Mouse (Mus musculus) skeletal muscle tissue, adult 2 months (tissue): ENCODE results near the gene Dyrk1a.
"Not testable (repeated sequence)": the region's sequence is repeated elsewhere in the genome, so short reads cannot be mapped to it uniquely, and the experiment has no call there.

Experiments used
- DNase-seq: peaks from one replicate; pipeline ENCODE4 v3.0.0-alpha.2; 2012; ENCODE audit warnings: low read depth, low spot score

The Dyrk1a gene

GRCm38 (mm10) chr16:94632424-94632963 lies 62.7 kb downstream of the Dyrk1a start:
- no peak for DNase-seq

GRCm38 (mm10) chr16:94633012-94633411 lies 63.2 kb downstream of the Dyrk1a start:
- no peak for DNase-seq

GRCm38 (mm10) chr16:94637423-94637822 lies 67.6 kb downstream of the Dyrk1a start:
- no peak for DNase-seq

GRCm38 (mm10) chr16:94641799-94642198 lies 72.0 kb downstream of the Dyrk1a start:
- no peak for DNase-seq

GRCm38 (mm10) chr16:94647153-94647552 lies 77.3 kb downstream of the Dyrk1a start:
- DNase-seq, result no peak

- DNase-seq, result no peak
Observed at GRCm38 (mm10) chr16:94647925-94648324, 78.1 kb downstream of the Dyrk1a start.

DNA sequence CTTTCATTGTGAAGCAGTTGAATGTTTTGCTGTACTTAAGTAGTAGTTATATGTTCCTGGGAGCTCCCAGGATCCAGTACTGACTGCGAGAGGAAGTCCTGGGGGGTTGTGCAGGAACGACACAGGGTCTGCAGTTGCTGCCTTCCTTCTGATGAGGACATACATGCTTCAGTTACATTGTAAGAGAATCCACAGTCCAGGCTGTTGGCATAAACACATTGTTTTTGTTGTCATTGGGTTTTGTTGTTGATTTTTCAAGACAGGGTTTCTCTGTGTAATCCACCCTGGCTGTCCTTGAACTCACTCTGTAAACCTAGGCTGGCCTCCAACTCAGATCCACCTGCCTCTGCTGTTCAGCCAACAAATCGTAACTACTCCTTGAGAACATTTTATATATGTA lies 80.1 kb downstream of the Dyrk1a start:
- no peak for DNase-seq

GRCm38 (mm10) chr16:94652091-94652713 lies 82.4 kb downstream of the Dyrk1a start:
- DNase-seq, result no peak

- no peak for DNase-seq
Observed at GRCm38 (mm10) chr16:94655083-94655482, 85.3 kb downstream of the Dyrk1a start.

DNA sequence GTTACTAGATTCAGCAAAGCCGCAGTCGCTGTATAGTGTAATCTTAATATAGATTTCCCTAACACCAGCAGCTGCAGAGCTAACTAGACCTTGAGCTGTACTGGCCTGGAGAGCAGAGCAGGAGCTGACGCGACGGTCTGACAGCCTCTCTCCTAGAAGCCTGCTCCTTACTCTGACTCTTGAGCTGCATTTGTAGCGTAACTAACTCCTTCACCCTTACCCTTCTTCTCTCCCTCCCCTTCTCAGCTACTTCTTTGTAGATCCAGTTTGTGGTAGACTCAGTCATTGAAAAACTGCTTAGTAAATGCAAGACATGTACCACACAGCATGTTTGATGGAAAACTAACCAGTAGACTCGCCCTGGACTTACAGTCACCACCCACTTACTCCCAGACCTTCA lies 87.1 kb downstream of the Dyrk1a start:
- no peak for DNase-seq

GRCm38 (mm10) chr16:94659394-94659793 lies 89.6 kb downstream of the Dyrk1a start:
- no peak for DNase-seq

- no peak for DNase-seq
Observed at GRCm38 (mm10) chr16:94660221-94660620, 90.4 kb downstream of the Dyrk1a start.

DNA sequence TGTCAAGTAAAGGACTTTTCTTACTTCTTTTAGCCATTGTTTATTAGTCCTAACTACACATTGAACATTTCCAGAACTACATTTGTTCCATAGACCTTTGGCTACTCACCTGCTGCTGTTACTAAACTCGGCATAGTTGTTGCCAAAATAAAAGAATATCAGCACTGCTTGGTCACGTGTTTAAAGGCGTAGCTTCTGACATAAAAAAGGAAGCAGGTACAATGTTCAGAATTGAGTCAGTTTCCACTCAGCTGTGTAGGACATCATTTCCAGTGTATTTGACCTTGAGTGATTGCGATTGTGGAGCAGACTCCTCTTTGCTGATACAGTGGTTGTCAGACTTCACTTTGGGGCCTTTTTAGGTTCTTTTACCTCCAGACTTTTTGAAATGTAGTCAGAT lies 97.7 kb downstream of the Dyrk1a start:
- no peak for DNase-seq

GRCm38 (mm10) chr16:94671313-94671712 lies 101.5 kb downstream of the Dyrk1a start:
- no peak for DNase-seq

DNA sequence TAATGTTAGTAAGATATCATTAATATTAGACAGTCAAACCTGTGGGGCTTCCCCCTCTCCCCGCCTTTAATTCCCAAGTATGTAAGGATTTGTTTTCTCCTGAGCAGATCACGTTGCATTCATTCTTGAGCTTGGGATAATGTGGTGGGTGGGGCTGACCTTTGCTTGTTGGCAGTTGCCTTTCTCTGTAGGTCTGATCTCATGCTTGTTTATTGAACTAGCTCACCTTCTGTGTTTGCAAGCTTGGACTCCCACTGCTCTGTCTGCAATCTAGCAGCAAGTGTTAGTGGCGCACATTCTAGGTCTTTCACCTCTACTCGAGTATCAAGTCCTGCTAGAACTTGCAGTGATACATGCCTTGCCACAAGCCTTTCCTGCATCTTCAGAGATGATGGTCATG lies 111.1 kb downstream of the Dyrk1a start:
- no peak for DNase-seq

DNA sequence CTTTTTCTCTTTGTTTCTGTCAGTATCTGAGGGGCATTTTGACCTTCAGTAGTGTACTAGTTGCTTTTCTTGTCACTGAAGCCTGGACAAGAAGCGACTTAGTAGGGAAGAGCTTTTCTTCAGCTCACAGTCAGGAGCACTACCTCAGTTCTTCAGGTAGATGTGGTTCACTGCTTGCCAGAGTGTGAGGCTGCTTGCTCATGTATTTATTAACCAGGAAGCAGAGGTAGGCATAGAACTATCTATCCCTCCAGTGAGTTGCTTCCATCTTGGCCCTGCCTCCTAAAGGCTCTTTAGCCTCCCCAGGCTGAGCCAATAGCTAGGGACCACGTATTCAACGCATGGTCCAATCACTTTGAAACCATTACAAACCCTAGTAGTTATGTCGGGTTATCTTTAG lies 112.0 kb downstream of the Dyrk1a start:
- no peak for DNase-seq

GRCm38 (mm10) chr16:94683960-94684359 lies 114.2 kb downstream of the Dyrk1a start:
- DNase-seq, result no peak

DNA sequence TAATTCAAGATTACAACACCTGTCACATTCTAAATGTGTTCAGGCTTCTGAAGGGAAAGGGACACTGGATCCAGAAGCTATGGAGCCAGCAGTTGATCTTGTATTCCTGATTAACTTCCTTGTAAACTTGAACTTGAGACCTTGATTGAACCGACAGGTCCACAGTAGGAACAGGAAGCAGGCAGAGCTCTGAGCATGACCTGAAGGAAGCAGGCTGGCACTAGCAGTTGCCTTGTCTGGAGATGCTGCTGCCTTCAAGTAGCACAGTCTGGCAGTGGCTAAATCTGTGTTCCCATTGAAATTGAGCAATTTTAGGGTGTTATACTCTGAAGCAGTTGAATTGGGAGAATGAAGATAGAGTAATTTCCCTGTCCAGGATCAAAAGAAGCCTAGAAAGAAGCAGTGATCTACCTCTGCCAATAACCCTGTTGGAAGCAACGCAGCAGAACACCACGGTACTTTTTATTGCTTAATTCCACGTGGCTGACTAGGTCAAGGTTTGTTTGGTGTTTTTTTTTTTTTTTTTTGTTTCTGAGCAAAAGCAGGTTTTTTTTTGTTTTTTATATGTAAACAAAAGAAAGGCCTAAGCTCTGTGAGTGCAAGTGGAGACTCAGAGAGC lies 124.0 kb downstream of the Dyrk1a start:
- DNase-seq, result no peak

DNA sequence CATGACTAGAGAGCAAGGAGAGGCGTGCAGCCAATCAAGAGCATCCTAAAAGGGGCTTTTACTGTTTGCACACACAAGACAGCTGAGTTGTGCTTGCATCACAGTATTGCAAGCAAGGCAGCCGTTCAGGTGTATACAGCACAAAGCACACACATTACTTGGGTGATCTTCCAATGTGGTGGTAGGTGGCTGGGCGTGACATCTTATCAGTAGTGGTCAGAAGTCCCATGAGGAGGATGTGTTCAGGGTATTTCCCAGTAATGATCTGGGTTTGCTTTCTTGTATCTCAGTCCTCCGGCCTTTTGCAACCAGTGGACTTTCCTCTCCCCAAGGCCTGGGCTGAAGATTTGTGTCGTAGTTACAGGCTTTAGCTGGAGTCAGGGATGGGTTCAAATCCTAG lies 127.7 kb downstream of the Dyrk1a start:
- no peak for DNase-seq

DNA sequence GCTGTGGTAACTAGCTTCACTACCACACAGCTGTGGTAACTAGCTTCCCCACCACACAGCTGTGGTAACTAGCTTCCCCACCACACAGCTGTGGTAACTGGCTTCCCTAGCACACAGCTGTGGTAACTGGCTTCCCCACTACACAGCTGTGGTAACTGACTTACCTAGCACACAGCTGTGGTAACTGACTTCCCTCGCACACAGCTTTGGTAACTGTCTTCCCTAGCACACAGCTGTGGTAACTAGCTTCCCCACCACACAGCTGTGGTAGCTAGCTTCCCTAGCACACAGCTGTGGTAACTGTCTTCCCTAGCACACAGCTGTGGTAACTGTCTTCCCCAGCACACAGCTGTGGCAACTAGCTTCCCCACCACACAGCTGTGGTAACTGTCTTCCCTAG lies 128.4 kb downstream of the Dyrk1a start:
- DNase-seq, result not testable (repeated sequence)

DNA sequence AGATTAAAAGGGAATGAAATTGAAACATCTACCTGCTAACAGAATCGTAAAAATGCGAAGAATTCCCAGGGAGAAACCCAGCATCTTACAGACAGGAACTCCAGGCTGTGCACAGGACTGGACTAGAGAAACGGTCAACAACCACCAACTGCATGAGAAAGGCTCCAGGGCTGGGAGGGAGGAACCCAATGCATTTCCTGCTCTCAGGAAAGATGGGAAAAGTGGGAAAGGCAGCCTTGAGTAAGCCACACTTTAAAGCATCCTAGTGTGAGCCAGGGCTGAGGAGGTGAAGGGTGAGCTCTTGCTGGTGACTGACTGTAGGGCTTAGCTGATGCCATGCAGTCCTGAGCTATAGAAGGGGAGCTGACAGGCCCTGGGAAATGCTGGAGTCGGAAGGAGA lies 131.3 kb downstream of the Dyrk1a start:
- DNase-seq, result no peak

- DNase-seq, result no peak
Observed at GRCm38 (mm10) chr16:94701971-94702370, 132.2 kb downstream of the Dyrk1a start.

- DNase-seq, result peak; percentile 62
Observed at GRCm38 (mm10) chr16:94713480-94714094, 143.8 kb downstream of the Dyrk1a start.
